ENCODE assay signal across 8 mouse cellular contexts in genomic region chr8:22165251-22166079, GRCm38 (mm10). TPM values are rescaled to one million over a fixed set of nuclear protein-coding genes. Genes with fewer than 3 reads are reported as not detected.
DNase-seq lines count a peak whose midpoint lies in the region; ATAC-seq and TF ChIP-seq lines count a peak whose summit lies in the region.

No protein-coding gene starts in this region.

- H3K4me2 ChIP-seq in hindbrain, embryonic 14.5 days (replicated peaks) = peak overlapping the region; percentile 65
- H3K4me2 ChIP-seq in midbrain, embryonic 13.5 days (replicated peaks) = peak overlapping the region; percentile 57

- H3K36me3 ChIP-seq in hindbrain, embryonic 14.5 days (replicated peaks; ENCODE audit: control insufficient read depth, insufficient read depth) = peaks cover 11% of the 10 kb centered on the region; the same call in 1 of the 2 replicates
- H3K36me3 ChIP-seq in midbrain, embryonic 13.5 days = peaks cover 11% of the 10 kb centered on the region

- H3K9ac ChIP-seq in hindbrain, embryonic 14.5 days = peak overlapping the region; percentile 63
- peak overlapping the region; percentile 61 for H3K9ac ChIP-seq in midbrain, embryonic 13.5 days (replicated peaks)

- peak overlapping the region; percentile 73 for H3K27ac ChIP-seq in left cerebral cortex, adult 2 months
- peak overlapping the region; percentile 81 for H3K27ac ChIP-seq in hindbrain, embryonic 14.5 days
- peak overlapping the region; percentile 85; the same call in 1 of the 2 replicates for H3K27ac ChIP-seq in midbrain, embryonic 13.5 days

- WGBS in hindbrain, embryonic 14.5 days = 60% methylated on average over 10 of the region's 10 CpGs
- 59% methylated on average over 10 of the region's 10 CpGs for WGBS in midbrain, embryonic 13.5 days

- ATAC-seq in common myeloid progenitor, adult 5-6 weeks (replicated peaks; ENCODE audit: low read depth, poor library complexity, severe bottlenecking) = peak; percentile 45
- peak; percentile 39 for ATAC-seq in hindbrain, embryonic 14.5 days (ENCODE audit: low FRiP score)
- peak; percentile 51; the same call in 1 of the 2 replicates for ATAC-seq in midbrain, embryonic 13.5 days

- peak overlapping the region; percentile 56 for H3K4me3 ChIP-seq in left cerebral cortex, adult 2 months
- peak overlapping the region; percentile 51 for H3K4me3 ChIP-seq in hindbrain, embryonic 14.5 days (replicated peaks; ENCODE audit: low read length)
- H3K4me3 ChIP-seq in midbrain, embryonic 13.5 days (replicated peaks) = peak overlapping the region; percentile 58

- DNase-seq in left cerebral cortex, adult 2 months (ENCODE audit: extremely low spot score in 1 of 2, low spot score in 2 of 2) = no peak
- DNase-seq in left cerebral cortex, adult 8-10 months (ENCODE audit: low spot score in 2 of 2) = no peak
- no peak for DNase-seq in hindbrain, embryonic 14.5 days (ENCODE audit: low spot score)
- no peak for DNase-seq in right cerebral cortex, postnatal 14 days
- no peak for DNase-seq in adrenal gland, postnatal 4 days (ENCODE audit: low spot score in 2 of 2)
- DNase-seq in kidney, adult 11 months = no peak

- TF ChIP-seq CTCF in left cerebral cortex, adult 2 months (IDR thresholded peaks at IDR 0.05) = no peak

- H3K9me3 ChIP-seq in hindbrain, embryonic 14.5 days (ENCODE audit: control insufficient read depth, low read length) = no peaks in the 10 kb centered on the region
- H3K9me3 ChIP-seq in midbrain, embryonic 13.5 days = no peaks in the 10 kb centered on the region

- intact Hi-C loops in left cerebral cortex, adult 2 months (cut with DNase I) = loop anchor here (2.0 to 5.0 kb wide), 3 partner anchors 27 to 173 kb away; partner anchors contain the start of genes Alg11, Atp7b and Vps36

- peaks cover 6% of the 10 kb centered on the region; the same call in 1 of the 2 replicates for H3K4me1 ChIP-seq in hindbrain, embryonic 14.5 days (replicated peaks; ENCODE audit: control insufficient read depth, insufficient read depth, low read length)
- peaks cover 8% of the 10 kb centered on the region; the same call in 1 of the 2 replicates for H3K4me1 ChIP-seq in midbrain, embryonic 13.5 days (replicated peaks)

- H3K27me3 ChIP-seq in hindbrain, embryonic 14.5 days (ENCODE audit: control insufficient read depth, insufficient read depth, low read length) = no peaks in the 10 kb centered on the region
- H3K27me3 ChIP-seq in midbrain, embryonic 13.5 days = no peaks in the 10 kb centered on the region

RNA-seq across cellular contexts. Expression of gene Nek3, which starts 0.8 kb away (rescaled TPM):
- 1 to 10 TPM; 1.3 to 1.9 TPM for total RNA-seq in left cerebral cortex, adult 2 months (2021)
- total RNA-seq in left cerebral cortex, adult 8-10 months (2022) = 1 to 10 TPM; 1.6 to 3.5 (median 2.1) TPM
- total RNA-seq in common myeloid progenitor, adult 5-6 weeks (2017) = 2.8 and 5.7 TPM in 2 replicates
- 9.0 and 9.5 TPM in 2 replicates for polyA plus RNA-seq in hindbrain, embryonic 14.5 days (2014; fragmentation: Nextera tagmentation; extraction: Ambion mirVana)
- 8.9 and 9.1 TPM in 2 replicates for polyA plus RNA-seq in midbrain, embryonic 13.5 days (2015; fragmentation: Nextera tagmentation; extraction: Ambion mirVana)
- total RNA-seq in adrenal gland, postnatal 4 days (2021) = 1 to 10 TPM; 5.3 to 6.2 TPM

RNA-seq across cellular contexts. Expression of gene Ckap2, which starts 20.2 kb away (rescaled TPM):
- total RNA-seq in left cerebral cortex, adult 2 months (2021) = under 1 TPM; 0.34 to 0.70 TPM
- total RNA-seq in left cerebral cortex, adult 8-10 months (2022) = under 1 TPM in 3 of 4 experiments, not detected in 1; 0.30 to 0.63 (median 0.51) TPM
- 52.3 and 54.7 TPM in 2 replicates for total RNA-seq in common myeloid progenitor, adult 5-6 weeks (2017)
- 14.2 and 14.9 TPM in 2 replicates for polyA plus RNA-seq in hindbrain, embryonic 14.5 days (2014; fragmentation: Nextera tagmentation; extraction: Ambion mirVana)
- polyA plus RNA-seq in midbrain, embryonic 13.5 days (2015; fragmentation: Nextera tagmentation; extraction: Ambion mirVana) = 26.8 and 27.5 TPM in 2 replicates
- 10 to 100 TPM; 22.9 to 24.2 TPM for total RNA-seq in adrenal gland, postnatal 4 days (2021)

RNA-seq across cellular contexts. Expression of gene Vps36, which starts 27.1 kb away (rescaled TPM):
- total RNA-seq in left cerebral cortex, adult 2 months (2021) = 10 to 100 TPM; 23.6 to 25.7 TPM
- 10 to 100 TPM; 19.3 to 24.8 (median 20.4) TPM for total RNA-seq in left cerebral cortex, adult 8-10 months (2022)
- 39.9 and 43.4 TPM in 2 replicates for total RNA-seq in common myeloid progenitor, adult 5-6 weeks (2017)
- polyA plus RNA-seq in hindbrain, embryonic 14.5 days (2014; fragmentation: Nextera tagmentation; extraction: Ambion mirVana) = 40.7 and 41.8 TPM in 2 replicates
- 39.9 and 43.2 TPM in 2 replicates for polyA plus RNA-seq in midbrain, embryonic 13.5 days (2015; fragmentation: Nextera tagmentation; extraction: Ambion mirVana)
- total RNA-seq in adrenal gland, postnatal 4 days (2021) = 10 to 100 TPM; 35.8 to 37.4 TPM

RNA-seq across cellular contexts. Expression of gene Nek5, which starts 40.6 kb away (rescaled TPM):
- not detected for total RNA-seq in left cerebral cortex, adult 2 months (2021)
- total RNA-seq in left cerebral cortex, adult 8-10 months (2022) = under 1 TPM in 2 of 4 experiments, not detected in 2; 0.27 to 0.33 TPM
- not detected in 2 replicates for total RNA-seq in common myeloid progenitor, adult 5-6 weeks (2017)
- 1.3 and 1.7 TPM in 2 replicates for polyA plus RNA-seq in hindbrain, embryonic 14.5 days (2014; fragmentation: Nextera tagmentation; extraction: Ambion mirVana)
- polyA plus RNA-seq in midbrain, embryonic 13.5 days (2015; fragmentation: Nextera tagmentation; extraction: Ambion mirVana) = 0.36 and 0.43 TPM in 2 replicates
- total RNA-seq in adrenal gland, postnatal 4 days (2021) = 1 to 10 TPM; 3.1 to 3.3 TPM

Comparison
In these comparisons a context has a peak if more than half of its experiments do, and no peak if none do; other contexts are left out.
1. RNA of gene Ckap2, which starts 20.2 kb away (total RNA-seq): 52.3 to 54.7 TPM in common myeloid progenitor, adult 5-6 weeks and 22.9 to 24.2 TPM in adrenal gland, postnatal 4 days; 0.34 to 0.70 TPM in left cerebral cortex, adult 2 months and 0.30 to 0.63 TPM in left cerebral cortex, adult 8-10 months; every median in the first group is over 10 times any median in the second.
2. Peak in every context shown above with its lines, with median percentiles within 50 percentile points of each other: H3K27ac ChIP-seq, H3K4me3 ChIP-seq and ATAC-seq.